Mouse (Mus musculus): ENCODE measurements around the gene Rhbdd2.

DNA sequence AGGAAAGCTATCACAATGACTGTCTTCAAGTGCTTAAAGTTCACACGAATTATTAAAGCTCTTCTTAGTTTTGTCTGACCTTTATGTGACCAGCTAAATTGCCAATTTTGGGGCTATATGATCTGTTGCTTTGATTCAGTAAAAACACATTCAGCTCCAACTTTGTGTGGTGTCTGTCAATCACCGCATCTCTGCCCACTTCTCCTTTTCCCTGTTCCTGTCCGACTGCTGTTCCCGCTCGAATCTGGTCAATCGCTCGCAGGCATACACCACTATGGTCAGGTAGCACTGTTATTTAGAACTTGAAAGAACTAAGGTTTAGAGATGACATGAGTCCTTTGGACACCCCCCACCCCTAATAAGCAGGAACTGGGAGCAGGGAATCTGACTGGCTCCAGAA is 35.7 kb downstream of the Rhbdd2 start:
- no peak for TF ChIP-seq CTCF (IDR thresholded peaks at IDR 0.05; ENCODE audit: low read depth, low read length)
- no peak for TF ChIP-seq POLR2A (IDR thresholded peaks at IDR 0.05; ENCODE audit: extremely low read depth, insufficient read depth, low read length)

Measured in liver, adult 2 months (tissue).